Comparison of ENCODE assay signal across 1 mouse cellular context in the genomic region with DNA sequence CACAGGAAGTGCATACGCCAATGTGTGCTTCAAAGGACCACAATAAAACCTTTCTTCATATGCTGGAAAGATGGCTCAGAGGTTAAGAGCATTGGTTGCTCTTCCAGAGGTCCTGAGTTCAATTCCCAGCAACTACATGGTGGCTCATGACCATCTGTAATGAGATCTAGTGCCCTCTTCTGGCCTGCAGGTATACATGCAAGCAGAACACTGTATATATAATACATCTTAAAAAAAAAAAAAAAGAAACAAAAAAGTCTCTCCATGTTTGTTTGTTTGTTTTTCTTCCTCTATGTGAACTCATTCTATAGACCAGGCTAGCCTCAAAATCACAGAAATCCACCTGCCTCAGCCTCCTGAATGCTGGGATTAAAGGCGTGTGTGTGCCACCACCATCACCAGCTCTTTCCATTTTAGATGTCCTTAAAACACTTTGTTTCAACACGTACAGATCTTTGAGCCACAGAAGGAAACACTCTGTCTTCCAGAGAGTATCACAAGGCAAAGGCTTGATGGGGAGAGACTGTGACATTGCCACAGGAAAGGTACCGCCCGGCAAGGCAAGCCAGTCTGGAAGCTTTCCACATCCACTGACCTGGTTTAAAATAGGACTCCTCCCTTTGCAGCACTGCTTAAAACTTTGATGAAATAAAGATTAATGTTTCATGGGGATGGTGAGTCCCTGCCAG.
TF ChIP-seq lines count a peak whose summit lies in the region.

No protein-coding gene starts in this region.

TF ChIP-seq in CH12.LX, 34 proteins besides CTCF, POLR2A, EP300 and RAD21 (continued from another document):
- TF ChIP-seq ZNF384 (IDR thresholded peaks at IDR 0.05; ENCODE audit: low read depth, low read length) (peak; percentile 46; the same call in 1 of the 2 replicates), ETS1 (conservative IDR thresholded peaks at IDR 0.05; ENCODE audit: low read depth, low read length) (0 out of 2 replicates have a peak, but pooled peaks have one; percentile 21), SIN3A (IDR thresholded peaks at IDR 0.05; ENCODE audit: low read length) (peak; percentile 1; the same call in 1 of the 2 replicates), CHD1 (IDR thresholded peaks at IDR 0.05; ENCODE audit: low read depth, low read length) (no peak)
TF ChIP-seq in CH12.LX: peak in this region for 5.
